Mouse (Mus musculus): Measurements from ENCODE around the gene Cnnm2. TPM values are rescaled to one million over a fixed set of nuclear protein-coding genes. Genes with fewer than 3 reads are reported as not detected.
"Not testable (repeated sequence)": the region's sequence is repeated elsewhere in the genome, so short reads cannot be mapped to it uniquely, and the experiment has no call there.

The Cnnm2 gene
- polyA plus RNA-seq, 1 experiment from 2014 or later = 3.8 TPM

DNA sequence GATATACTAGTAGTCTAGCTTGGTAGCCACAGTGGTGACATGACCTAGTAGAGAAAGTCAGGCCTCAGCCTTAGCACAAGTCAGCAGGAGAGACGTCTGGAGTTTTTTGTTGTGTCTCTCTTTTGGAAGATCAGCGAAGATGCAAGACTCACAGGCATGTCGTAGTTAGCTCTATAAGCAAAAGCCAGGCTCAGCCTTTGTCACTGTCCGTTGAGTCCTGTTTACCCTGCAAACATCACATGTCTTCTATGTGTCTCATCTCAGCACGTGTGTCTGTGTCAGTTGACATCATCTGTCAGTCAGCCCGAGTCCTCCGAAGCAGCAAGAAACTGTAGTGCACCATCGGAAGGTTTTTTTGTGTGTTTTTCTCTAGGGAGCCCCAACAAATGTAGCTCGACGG lies 30.0 kb upstream of the Cnnm2 start:
- H3K4me1 ChIP-seq (replicated peaks; ENCODE audit: control insufficient read depth, insufficient read depth, low read length) = peaks cover 3% of the 10 kb centered on the region; the same call in 1 of the 2 replicates
- H3K27ac ChIP-seq (ENCODE audit: low read length) = no peak overlapping the region
- H3K9me3 ChIP-seq (ENCODE audit: control insufficient read depth, low read length) = no peaks in the 10 kb centered on the region
- no peaks in the 10 kb centered on the region for H3K36me3 ChIP-seq (ENCODE audit: control insufficient read depth, insufficient read depth)
- no peaks in the 10 kb centered on the region for H3K27me3 ChIP-seq (replicated peaks; ENCODE audit: control insufficient read depth, insufficient read depth, low read length)
- no peak overlapping the region for H3K9ac ChIP-seq (replicated peaks; ENCODE audit: low read depth, low read length)
- 86% methylated on average over 10 of the region's 10 CpGs for WGBS
- H3K4me2 ChIP-seq (ENCODE audit: low read length) = no peak overlapping the region
- no peak overlapping the region for H3K4me3 ChIP-seq (replicated peaks; ENCODE audit: low read length)
- no peak for ATAC-seq

DNA sequence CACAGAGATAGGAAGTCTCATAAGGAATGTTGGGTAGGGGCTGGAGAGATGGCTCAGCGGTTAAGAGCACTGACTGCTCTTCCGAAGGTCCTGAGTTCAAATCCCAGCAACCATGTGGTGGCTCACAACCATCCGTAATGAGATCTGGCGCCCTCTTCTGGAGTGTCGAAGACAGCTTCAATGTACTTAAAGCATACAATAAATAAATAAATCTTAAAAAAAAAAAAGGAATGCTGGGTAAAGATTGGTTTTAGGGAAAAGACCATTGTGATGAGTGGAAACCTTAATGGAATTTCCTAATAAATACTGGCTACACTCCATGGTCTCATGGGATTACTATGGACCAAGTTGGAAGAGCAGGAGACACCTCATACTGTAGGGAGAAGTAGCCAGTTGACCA lies 28.7 kb upstream of the Cnnm2 start:
- not testable (repeated sequence) for H3K9ac ChIP-seq (replicated peaks; ENCODE audit: low read depth, low read length); H3K4me2 ChIP-seq (ENCODE audit: low read length); H3K27ac ChIP-seq (ENCODE audit: low read length); H3K36me3 ChIP-seq (ENCODE audit: control insufficient read depth, insufficient read depth); H3K4me1 ChIP-seq (replicated peaks; ENCODE audit: control insufficient read depth, insufficient read depth, low read length); H3K27me3 ChIP-seq (replicated peaks; ENCODE audit: control insufficient read depth, insufficient read depth, low read length); H3K9me3 ChIP-seq (ENCODE audit: control insufficient read depth, low read length); H3K4me3 ChIP-seq (replicated peaks; ENCODE audit: low read length); ATAC-seq
- 96% methylated on average over 5 of the region's 5 CpGs for WGBS

DNA sequence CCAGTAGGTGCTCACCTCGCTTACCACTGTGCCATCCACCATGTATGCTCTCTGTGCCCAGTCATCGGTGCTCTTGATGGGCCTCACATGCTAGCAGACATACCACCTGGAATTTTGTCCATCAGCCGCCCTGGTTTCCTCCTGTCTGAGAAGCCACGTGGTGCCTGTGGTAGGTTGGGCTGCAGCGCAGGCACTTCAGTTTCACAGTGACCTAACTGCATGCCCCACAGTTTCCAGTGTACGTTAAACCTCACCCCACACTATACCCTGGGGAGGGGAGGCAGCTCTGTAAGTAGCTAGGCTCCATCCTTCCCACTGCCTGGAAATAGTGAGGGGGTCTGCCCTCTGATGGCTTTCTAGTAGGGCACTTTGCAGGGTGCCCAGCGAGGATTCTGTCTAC lies 27.8 kb upstream of the Cnnm2 start:
- ATAC-seq = no peak

DNA sequence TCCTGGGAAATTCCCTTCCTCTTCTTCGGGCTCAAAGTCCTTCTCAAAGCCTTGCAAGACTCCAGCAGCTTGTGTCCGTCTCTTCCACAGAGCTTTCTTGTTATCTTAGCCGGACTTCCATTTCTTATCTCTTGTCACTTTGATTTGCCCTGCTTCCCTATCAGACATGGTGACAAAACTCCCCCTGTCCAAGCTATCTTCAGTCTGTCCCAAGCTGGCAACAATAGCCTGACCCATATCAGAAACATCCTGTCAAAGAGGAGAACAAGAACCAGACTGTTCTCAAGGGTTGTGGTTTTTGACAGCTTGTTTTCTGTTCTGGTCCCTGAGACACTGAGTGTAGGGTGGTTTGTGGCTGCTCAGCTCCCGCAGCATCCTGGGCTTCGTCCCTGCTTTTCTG lies 26.2 kb upstream of the Cnnm2 start:
- Histone ChIP-seq H3K9me3 (ENCODE audit: control insufficient read depth, low read length) (no peaks in the 10 kb centered on the region), H3K9ac (replicated peaks; ENCODE audit: low read depth, low read length) (no peak overlapping the region), H3K27me3 (replicated peaks; ENCODE audit: control insufficient read depth, insufficient read depth, low read length) (no peaks in the 10 kb centered on the region), H3K4me1 (replicated peaks; ENCODE audit: control insufficient read depth, insufficient read depth, low read length) (no peaks in the 10 kb centered on the region), H3K4me2 (ENCODE audit: low read length) (no peak overlapping the region), H3K36me3 (ENCODE audit: control insufficient read depth, insufficient read depth) (no peaks in the 10 kb centered on the region), H3K27ac (ENCODE audit: low read length) (no peak overlapping the region), H3K4me3 (replicated peaks; ENCODE audit: low read length) (no peak overlapping the region)
- 73% methylated on average over 5 of the region's 5 CpGs for WGBS
- no peak for ATAC-seq

More for the DNA sequence above, 27.8 kb upstream of the Cnnm2 start:
- Histone ChIP-seq H3K36me3 (ENCODE audit: control insufficient read depth, insufficient read depth) (no peaks in the 10 kb centered on the region), H3K9ac (replicated peaks; ENCODE audit: low read depth, low read length) (no peak overlapping the region), H3K9me3 (ENCODE audit: control insufficient read depth, low read length) (no peaks in the 10 kb centered on the region), H3K4me1 (replicated peaks; ENCODE audit: control insufficient read depth, insufficient read depth, low read length) (no peaks in the 10 kb centered on the region), H3K27ac (ENCODE audit: low read length) (no peak overlapping the region), H3K27me3 (replicated peaks; ENCODE audit: control insufficient read depth, insufficient read depth, low read length) (no peaks in the 10 kb centered on the region), H3K4me3 (replicated peaks; ENCODE audit: low read length) (no peak overlapping the region), H3K4me2 (ENCODE audit: low read length) (no peak overlapping the region)
- 90% methylated on average over 7 of the region's 7 CpGs for WGBS

DNA sequence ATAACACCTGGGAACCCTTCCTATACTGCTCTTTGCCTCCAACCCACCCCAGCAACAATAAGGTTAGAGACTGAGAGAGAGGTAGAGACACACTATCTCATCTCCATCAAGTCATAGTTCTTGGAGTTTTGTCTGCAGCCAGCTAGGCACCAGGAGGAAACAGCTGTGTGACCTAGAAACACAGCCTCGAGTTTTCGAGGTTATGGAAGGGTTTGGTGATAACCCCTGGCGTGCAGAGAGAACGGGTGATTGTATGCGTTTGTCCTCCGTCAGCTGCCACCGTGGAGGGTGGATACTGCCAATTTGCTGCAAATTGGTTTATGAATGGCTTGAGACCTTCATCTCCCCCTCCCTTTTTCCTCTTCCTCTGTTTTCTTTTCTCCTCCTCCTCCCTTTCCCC lies 24.3 kb upstream of the Cnnm2 start:
- Histone ChIP-seq H3K36me3 (ENCODE audit: control insufficient read depth, insufficient read depth) (no peaks in the 10 kb centered on the region), H3K9ac (replicated peaks; ENCODE audit: low read depth, low read length) (no peak overlapping the region), H3K4me3 (replicated peaks; ENCODE audit: low read length) (no peak overlapping the region), H3K27ac (ENCODE audit: low read length) (no peak overlapping the region), H3K9me3 (ENCODE audit: control insufficient read depth, low read length) (no peaks in the 10 kb centered on the region), H3K4me2 (ENCODE audit: low read length) (no peak overlapping the region), H3K27me3 (replicated peaks; ENCODE audit: control insufficient read depth, insufficient read depth, low read length) (no peaks in the 10 kb centered on the region), H3K4me1 (replicated peaks; ENCODE audit: control insufficient read depth, insufficient read depth, low read length) (no peaks in the 10 kb centered on the region)
- 81% methylated on average over 7 of the region's 7 CpGs for WGBS
- no peak for ATAC-seq

DNA sequence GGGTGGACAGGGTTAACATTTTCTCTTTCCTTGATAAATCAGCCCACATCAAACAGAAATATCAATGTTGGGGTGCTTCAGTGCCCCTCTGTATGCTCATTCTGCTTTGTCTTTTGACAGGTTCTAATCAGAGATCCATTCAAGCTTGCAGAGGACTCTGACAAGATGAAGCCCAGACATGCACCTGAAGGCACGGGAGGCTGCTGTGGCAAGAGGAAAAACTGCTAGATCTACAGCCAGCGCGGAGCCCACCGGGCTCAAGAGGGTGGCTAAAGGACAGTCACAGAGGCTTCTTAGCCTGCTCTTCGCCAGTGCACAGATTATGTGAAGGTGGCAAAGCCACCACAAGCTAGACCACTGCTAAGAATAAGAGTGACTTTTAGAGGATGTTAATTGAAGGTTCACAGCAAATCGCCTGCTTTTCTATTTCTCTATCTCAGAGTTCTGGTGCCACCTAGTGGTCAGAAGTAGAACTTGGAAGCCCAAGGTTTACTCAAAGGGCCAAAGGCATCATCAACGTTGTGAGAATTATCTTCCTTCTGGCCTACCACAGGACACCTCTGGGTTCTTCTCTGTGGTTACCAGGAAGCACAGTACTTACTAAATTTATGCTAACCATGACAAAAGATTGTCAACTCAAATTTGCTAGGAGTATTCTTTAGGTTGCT lies 20.9 kb upstream of the Cnnm2 start:
- 54% methylated on average over 7 of the region's 7 CpGs for WGBS
- H3K9me3 ChIP-seq (ENCODE audit: control insufficient read depth, low read length) = no peaks in the 10 kb centered on the region
- 0 out of 2 replicates have a peak, but pooled peaks have one; percentile 15 for ATAC-seq
- H3K9ac ChIP-seq (replicated peaks; ENCODE audit: low read depth, low read length) = no peak overlapping the region
- H3K27ac ChIP-seq (ENCODE audit: low read length) = no peak overlapping the region
- H3K4me1 ChIP-seq (replicated peaks; ENCODE audit: control insufficient read depth, insufficient read depth, low read length) = no peaks in the 10 kb centered on the region; the same call in 1 of the 2 replicates
- H3K27me3 ChIP-seq (replicated peaks; ENCODE audit: control insufficient read depth, insufficient read depth, low read length) = no peaks in the 10 kb centered on the region
- H3K4me3 ChIP-seq (replicated peaks; ENCODE audit: low read length) = no peak overlapping the region
- no peak overlapping the region for H3K4me2 ChIP-seq (ENCODE audit: low read length)
- H3K36me3 ChIP-seq (ENCODE audit: control insufficient read depth, insufficient read depth) = no peaks in the 10 kb centered on the region

DNA sequence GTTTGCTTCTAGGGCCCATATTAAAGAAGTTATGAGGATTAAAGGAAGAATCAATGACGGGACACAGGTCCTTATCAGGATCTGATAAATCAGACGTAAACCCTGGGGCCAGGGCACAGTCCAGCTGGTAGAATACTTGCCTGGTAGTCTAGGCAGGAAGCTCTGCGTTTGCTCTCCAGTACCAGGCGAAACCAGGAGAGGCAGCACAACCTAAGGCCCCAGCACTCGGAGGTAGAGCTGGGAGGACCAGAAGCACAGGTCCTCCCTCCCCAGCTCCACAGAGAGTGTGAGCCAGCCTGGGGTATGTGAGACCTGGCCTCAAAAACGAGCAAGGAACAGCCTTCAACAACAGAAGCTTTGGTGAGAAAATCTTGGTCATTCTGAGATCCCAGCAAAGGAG lies 19.8 kb upstream of the Cnnm2 start:
- H3K36me3 ChIP-seq (ENCODE audit: control insufficient read depth, insufficient read depth) = no peaks in the 10 kb centered on the region
- H3K4me1 ChIP-seq (replicated peaks; ENCODE audit: control insufficient read depth, insufficient read depth, low read length) = no peaks in the 10 kb centered on the region; the same call in 1 of the 2 replicates
- no peaks in the 10 kb centered on the region for H3K9me3 ChIP-seq (ENCODE audit: control insufficient read depth, low read length)
- no peak overlapping the region for H3K4me2 ChIP-seq (ENCODE audit: low read length)
- no peak for ATAC-seq
- H3K27ac ChIP-seq (ENCODE audit: low read length) = no peak overlapping the region
- H3K4me3 ChIP-seq (replicated peaks; ENCODE audit: low read length) = no peak overlapping the region
- WGBS = 46% methylated on average over 6 of the region's 6 CpGs
- no peaks in the 10 kb centered on the region for H3K27me3 ChIP-seq (replicated peaks; ENCODE audit: control insufficient read depth, insufficient read depth, low read length)
- no peak overlapping the region for H3K9ac ChIP-seq (replicated peaks; ENCODE audit: low read depth, low read length)

DNA sequence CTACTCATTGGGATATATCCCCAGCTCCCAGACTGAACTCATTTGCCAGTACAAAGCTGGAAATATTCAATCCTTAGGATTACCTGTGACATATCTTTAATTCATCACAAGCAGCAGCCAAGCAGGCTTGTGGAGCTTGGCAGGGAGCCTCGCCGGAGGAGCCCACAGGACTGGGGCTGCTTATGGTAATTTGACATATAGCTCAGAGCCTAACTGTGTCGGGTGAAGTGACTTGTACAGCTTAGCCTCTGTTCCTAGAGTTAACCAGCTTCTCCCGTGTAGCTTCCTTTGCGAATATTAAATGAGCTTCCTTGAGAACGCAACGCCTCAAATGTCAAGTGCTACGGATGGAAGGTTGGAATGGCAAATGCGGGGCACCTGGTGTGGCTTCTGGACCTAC lies 16.7 kb upstream of the Cnnm2 start:
- H3K27ac ChIP-seq (ENCODE audit: low read length) = no peak overlapping the region
- 64% methylated on average over 9 of the region's 9 CpGs for WGBS
- H3K9ac ChIP-seq (replicated peaks; ENCODE audit: low read depth, low read length) = no peak overlapping the region
- H3K27me3 ChIP-seq (replicated peaks; ENCODE audit: control insufficient read depth, insufficient read depth, low read length) = no peaks in the 10 kb centered on the region
- no peaks in the 10 kb centered on the region for H3K36me3 ChIP-seq (ENCODE audit: control insufficient read depth, insufficient read depth)
- H3K4me3 ChIP-seq (replicated peaks; ENCODE audit: low read length) = no peak overlapping the region
- no peak for ATAC-seq
- H3K4me2 ChIP-seq (ENCODE audit: low read length) = no peak overlapping the region
- no peaks in the 10 kb centered on the region for H3K9me3 ChIP-seq (ENCODE audit: control insufficient read depth, low read length)
- no peaks in the 10 kb centered on the region; the same call in 1 of the 2 replicates for H3K4me1 ChIP-seq (replicated peaks; ENCODE audit: control insufficient read depth, insufficient read depth, low read length)

DNA sequence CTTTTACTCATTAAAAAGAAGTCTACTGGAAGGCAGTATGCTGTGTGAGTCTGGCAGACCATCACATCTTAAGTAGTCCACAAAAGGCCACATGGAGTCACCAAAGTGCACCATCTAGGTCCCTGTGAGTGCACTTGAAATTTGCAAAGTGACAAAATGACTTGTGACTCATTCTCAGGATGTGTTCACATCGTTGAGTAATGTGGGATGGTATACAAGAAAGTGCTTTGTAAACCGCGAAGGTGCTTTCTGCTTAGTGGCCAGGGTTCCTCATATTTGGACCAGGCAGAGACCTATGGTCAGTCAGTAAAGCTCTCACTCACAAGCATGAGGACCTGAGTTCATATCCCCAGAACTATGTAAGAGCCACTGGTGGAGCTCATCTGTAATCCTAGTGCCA lies 13.6 kb upstream of the Cnnm2 start:
- Histone ChIP-seq H3K4me2 (ENCODE audit: low read length) (no peak overlapping the region), H3K36me3 (ENCODE audit: control insufficient read depth, insufficient read depth) (no peaks in the 10 kb centered on the region), H3K9me3 (ENCODE audit: control insufficient read depth, low read length) (no peaks in the 10 kb centered on the region), H3K27me3 (replicated peaks; ENCODE audit: control insufficient read depth, insufficient read depth, low read length) (no peaks in the 10 kb centered on the region), H3K4me1 (replicated peaks; ENCODE audit: control insufficient read depth, insufficient read depth, low read length) (no peaks in the 10 kb centered on the region; the same call in 1 of the 2 replicates), H3K4me3 (replicated peaks; ENCODE audit: low read length) (no peak overlapping the region), H3K9ac (replicated peaks; ENCODE audit: low read depth, low read length) (no peak overlapping the region), H3K27ac (ENCODE audit: low read length) (no peak overlapping the region)
- 90% methylated on average over 3 of the region's 3 CpGs for WGBS
- ATAC-seq = no peak

DNA sequence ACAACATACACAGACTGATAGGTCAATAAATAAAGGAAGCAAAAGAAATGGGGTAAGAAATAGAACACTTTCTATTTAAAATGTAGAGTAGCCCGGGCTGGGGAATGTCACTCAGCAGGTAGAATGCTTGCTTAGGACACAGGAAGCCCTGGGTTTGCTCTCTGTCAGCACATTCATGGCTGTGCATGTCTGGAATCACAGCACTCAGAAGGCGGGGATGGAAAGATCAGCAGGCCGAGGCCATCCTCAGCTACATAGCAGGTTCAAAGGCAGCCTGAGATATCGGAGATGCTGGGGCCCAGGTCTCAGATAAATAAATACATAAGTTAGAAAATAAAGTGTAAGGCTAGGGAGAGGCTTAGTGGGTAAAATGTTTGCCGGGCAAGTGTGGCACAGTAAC lies 9.2 kb upstream of the Cnnm2 start:
- Histone ChIP-seq H3K27me3 (replicated peaks; ENCODE audit: control insufficient read depth, insufficient read depth, low read length) (no peaks in the 10 kb centered on the region), H3K4me3 (replicated peaks; ENCODE audit: low read length) (no peak overlapping the region), H3K36me3 (ENCODE audit: control insufficient read depth, insufficient read depth) (no peaks in the 10 kb centered on the region), H3K4me2 (ENCODE audit: low read length) (no peak overlapping the region), H3K9me3 (ENCODE audit: control insufficient read depth, low read length) (no peaks in the 10 kb centered on the region), H3K4me1 (replicated peaks; ENCODE audit: control insufficient read depth, insufficient read depth, low read length) (no peaks in the 10 kb centered on the region), H3K9ac (replicated peaks; ENCODE audit: low read depth, low read length) (no peak overlapping the region), H3K27ac (ENCODE audit: low read length) (no peak overlapping the region)
- ATAC-seq = no peak
- 94% methylated on average over 5 of the region's 5 CpGs for WGBS
